ENCODE assay signal across 22 mouse cellular contexts in genomic region chr8:125704434-125704833, GRCm38 (mm10). TPM values are rescaled to one million over a fixed set of nuclear protein-coding genes. Genes with fewer than 3 reads are reported as not detected.
A peak's percentile ranks its signal among the peaks of the same experiment; 100 is the strongest.
DNase-seq lines count a peak whose midpoint lies in the region; ATAC-seq and TF ChIP-seq lines count a peak whose summit lies in the region.
"Had no signal": no experiment of that assay in that cellular context is flagged by ENCODE, and none has a peak within 500 bp of the region (broad histone marks: within the 10 kb centered on the region; RNA-seq: fewer than 3 reads in every experiment).

No protein-coding gene starts in this region.

- H3K27me3 ChIP-seq in E14TG2a.4 (ENCODE audit: insufficient read depth, low read length), result no peaks in the 10 kb centered on the region
- H3K27me3 ChIP-seq in ES-Bruce4 (ENCODE audit: control insufficient read depth, insufficient read depth, low read length, poor library complexity, severe bottlenecking), result no peaks in the 10 kb centered on the region
- no peaks in the 10 kb centered on the region for H3K27me3 ChIP-seq in neural tube, embryonic 15.5 days (replicated peaks)
- H3K27me3 ChIP-seq: embryonic facial prominence, embryonic 12.5 days; forebrain, embryonic 13.5 days; forebrain, embryonic 15.5 days had no signal

- WGBS in neural tube, embryonic 15.5 days, result 91% methylated on average over 6 of the region's 6 CpGs

- H3K4me2 ChIP-seq in neural tube, embryonic 15.5 days, result no peak overlapping the region
- H3K4me2 ChIP-seq: embryonic facial prominence, embryonic 12.5 days; forebrain, embryonic 13.5 days; forebrain, embryonic 15.5 days had no signal

- no peak overlapping the region for H3K27ac ChIP-seq in ES-Bruce4 (ENCODE audit: insufficient read depth, low read length)
- no peak overlapping the region for H3K27ac ChIP-seq in ES-E14 (ENCODE audit: insufficient read depth, low read depth, low read length, poor library complexity, severe bottlenecking)
- H3K27ac ChIP-seq in neural tube, embryonic 15.5 days (replicated peaks), result no peak overlapping the region
- H3K27ac ChIP-seq: embryonic facial prominence, embryonic 10.5 days; embryonic facial prominence, embryonic 12.5 days; forebrain, embryonic 13.5 days; forebrain, embryonic 15.5 days had no signal

- peak overlapping the region; percentile 69 for H3K4me3 ChIP-seq in E14TG2a.4 (replicated peaks; ENCODE audit: low read length)
- H3K4me3 ChIP-seq in ES-Bruce4 (ENCODE audit: low read depth, low read length), result peak overlapping the region; percentile 0; the same call in 1 of the 2 replicates
- peak overlapping the region; percentile 37 to 46 for H3K4me3 ChIP-seq in ES-E14 (ENCODE audit: insufficient read depth in 1 of 2, low read depth in 1 of 2, low read length in 2 of 2, poor library complexity in 1 of 2, severe bottlenecking in 1 of 2)
- H3K4me3 ChIP-seq in neural tube, embryonic 15.5 days (replicated peaks), result no peak overlapping the region
- H3K4me3 ChIP-seq: embryonic facial prominence, embryonic 10.5 days; embryonic facial prominence, embryonic 12.5 days; forebrain, embryonic 13.5 days; forebrain, embryonic 15.5 days had no signal

- in situ Hi-C loops in ES-E14 (cut with MboI; ENCODE audit: low sequenced_read_pairs in 2 of 2, unreplicated experiment in 2 of 2), result no loop called here

- peaks cover 65% of the 10 kb centered on the region for H3K4me1 ChIP-seq in E14TG2a.4 (replicated peaks; ENCODE audit: low read depth, low read length)
- H3K4me1 ChIP-seq in ES-Bruce4 (ENCODE audit: control insufficient read depth, insufficient read depth, low read length), result peaks cover 7% of the 10 kb centered on the region
- peaks cover 3 to 17% of the 10 kb centered on the region in 2 experiments for H3K4me1 ChIP-seq in ES-E14 (ENCODE audit: control insufficient read depth in 2 of 2, insufficient read depth in 2 of 2, low read length in 2 of 2, poor library complexity in 1 of 2)
- H3K4me1 ChIP-seq in neural tube, embryonic 15.5 days, result peaks cover 7% of the 10 kb centered on the region; the same call in 1 of the 2 replicates
- H3K4me1 ChIP-seq: embryonic facial prominence, embryonic 10.5 days; embryonic facial prominence, embryonic 12.5 days had no signal

- DNase-seq in ES-E14 (ENCODE audit: low read depth, low spot score) (no peak), ZHBTc4 (ENCODE audit: low read depth, low spot score) (peak; percentile 87)
- no peak for DNase-seq in ovary, postnatal 36 days (ENCODE audit: low spot score)
- no peak for DNase-seq in cerebellum, adult 9-10 months
- DNase-seq: adrenal gland, adult 2 months; adrenal gland, postnatal 10 days; adrenal gland, postnatal 25 days; cerebellum, adult 11 months; cerebellum, adult 18-20 months; cerebellum, adult 8-10 months; cerebellum, postnatal 10 days; cerebellum, postnatal 25 days; forebrain, postnatal 0 days had no signal

- no peaks in the 10 kb centered on the region for H3K36me3 ChIP-seq in E14TG2a.4 (ENCODE audit: insufficient read depth, low read length)
- H3K36me3 ChIP-seq in ES-Bruce4 (ENCODE audit: control insufficient read depth, insufficient read depth, low read length, poor library complexity, severe bottlenecking), result no peaks in the 10 kb centered on the region
- H3K36me3 ChIP-seq in ES-E14 (ENCODE audit: control insufficient read depth, insufficient read depth, low read length, poor library complexity, severe bottlenecking), result no peaks in the 10 kb centered on the region
- no peaks in the 10 kb centered on the region for H3K36me3 ChIP-seq in neural tube, embryonic 15.5 days
- H3K36me3 ChIP-seq: embryonic facial prominence, embryonic 10.5 days; embryonic facial prominence, embryonic 12.5 days; forebrain, embryonic 15.5 days had no signal

- TF ChIP-seq EP300 in ES-Bruce4 (IDR thresholded peaks at IDR 0.05; ENCODE audit: insufficient read depth, low read depth, low read length), result no peak

- H3K9me3 ChIP-seq in E14TG2a.4 (ENCODE audit: low read length) (peaks cover 9% of the 10 kb centered on the region), ES-Bruce4 (replicated peaks; ENCODE audit: control insufficient read depth, insufficient read depth, low read length, poor library complexity, severe bottlenecking) (no peaks in the 10 kb centered on the region), ES-E14 (ENCODE audit: control insufficient read depth, insufficient read depth, low read depth, low read length) (no peaks in the 10 kb centered on the region)
- no peaks in the 10 kb centered on the region for H3K9me3 ChIP-seq in neural tube, embryonic 15.5 days (replicated peaks)
- H3K9me3 ChIP-seq: embryonic facial prominence, embryonic 10.5 days; embryonic facial prominence, embryonic 12.5 days; forebrain, embryonic 13.5 days; forebrain, embryonic 15.5 days had no signal

- TF ChIP-seq CTCF in E14TG2a.4 (conservative IDR thresholded peaks at IDR 0.05; ENCODE audit: low read length) (no peak), ES-Bruce4 (IDR thresholded peaks at IDR 0.05; ENCODE audit: low read depth, low read length) (no peak)

- no peak for TF ChIP-seq POLR2A in ES-Bruce4 (IDR thresholded peaks at IDR 0.05; ENCODE audit: insufficient read depth, low read length)

- no peak for ATAC-seq in neural tube, embryonic 15.5 days (ENCODE audit: low FRiP score)
- ATAC-seq: forebrain, embryonic 13.5 days; forebrain, embryonic 15.5 days; forebrain, postnatal 0 days had no signal

- H3K9ac ChIP-seq in ES-Bruce4 (ENCODE audit: low read depth, poor library complexity, severe bottlenecking) (no peak overlapping the region), ES-E14 (ENCODE audit: insufficient read depth, low read depth, low read length, poor library complexity, severe bottlenecking) (peak overlapping the region; percentile 48; the same call in 1 of the 2 replicates)
- H3K9ac ChIP-seq in neural tube, embryonic 15.5 days (replicated peaks), result no peak overlapping the region
- H3K9ac ChIP-seq: embryonic facial prominence, embryonic 12.5 days; forebrain, embryonic 13.5 days; forebrain, embryonic 15.5 days; forebrain, postnatal 0 days had no signal

TF ChIP-seq in ES-E14, 5 proteins besides CTCF, POLR2A, EP300 and RAD21:
- TF ChIP-seq MAFK (IDR thresholded peaks at IDR 0.05; ENCODE audit: insufficient read depth, low read depth, low read length), result no peak
- no peak for TF ChIP-seq ZC3H11A (IDR thresholded peaks at IDR 0.05; ENCODE audit: borderline replicate concordance, low read depth, low read length)
- TF ChIP-seq ZNF384 (IDR thresholded peaks at IDR 0.05; ENCODE audit: low read depth, low read length), result no peak
- no peak for TF ChIP-seq CHD2 (IDR thresholded peaks at IDR 0.05; ENCODE audit: low read depth, low read length)
- no peak for TF ChIP-seq HCFC1 (IDR thresholded peaks at IDR 0.05; ENCODE audit: borderline replicate concordance, insufficient read depth, low read length)
TF ChIP-seq in ES-E14: peak in this region for 0.

RNA-seq across cellular contexts. Expression of gene Ntpcr, which starts 25.3 kb away (rescaled TPM):
- polyA plus RNA-seq in ES-Bruce4 (2011; ENCODE audit: insufficient read depth, insufficient read length, low read depth, missing spikeins), result 14.4 and 15.8 TPM in 2 replicates
- total RNA-seq in ES-E14 (2012; rRNA removed), result 21.5 and 25.3 TPM in 2 replicates
- 33.1 and 36.9 TPM in 2 replicates for polyA plus RNA-seq in neural tube, embryonic 15.5 days (2015; fragmentation: Nextera tagmentation; extraction: Ambion mirVana)

RNA-seq across cellular contexts. Expression of gene Map10, which starts 34.8 kb away (rescaled TPM):
- polyA plus RNA-seq in ES-Bruce4 (2011; ENCODE audit: insufficient read depth, insufficient read length, low read depth, missing spikeins), result 3.3 and 5.0 TPM in 2 replicates
- 6.4 and 8.7 TPM in 2 replicates for total RNA-seq in ES-E14 (2012; rRNA removed)
- 6.5 and 6.6 TPM in 2 replicates for polyA plus RNA-seq in neural tube, embryonic 15.5 days (2015; fragmentation: Nextera tagmentation; extraction: Ambion mirVana)
- total RNA-seq: MEL had no signal
- polyA plus RNA-seq: C2C12 had no signal
